Mouse (Mus musculus): ENCODE measurements around the gene Thoc5.
A peak's percentile ranks its signal among the peaks of the same experiment; 100 is the strongest.

Gene Thoc5

GRCm38 (mm10) chr11:4906231-4906630, 11.1 kb downstream of the Thoc5 start:
- no peak for DNase-seq (ENCODE audit: low spot score in 2 of 2)

- DNase-seq (ENCODE audit: low spot score in 2 of 2): peak in 1 of 2 experiments; percentile 58
Measured at GRCm38 (mm10) chr11:4916068-4916467, 20.9 kb downstream of the Thoc5 start.

GRCm38 (mm10) chr11:4921281-4921680, 26.2 kb downstream of the Thoc5 start:
- DNase-seq (ENCODE audit: low spot score in 2 of 2): no peak

GRCm38 (mm10) chr11:4921751-4922150, 26.6 kb downstream of the Thoc5 start:
- DNase-seq (ENCODE audit: low spot score in 2 of 2): no peak

- DNase-seq (ENCODE audit: low spot score in 2 of 2): no peak
Measured at GRCm38 (mm10) chr11:4927224-4927623, 32.1 kb downstream of the Thoc5 start.

GRCm38 (mm10) chr11:4931009-4931601, 36.0 kb downstream of the Thoc5 start:
- DNase-seq (ENCODE audit: low spot score in 2 of 2): no peak

- no peak for DNase-seq (ENCODE audit: low spot score in 2 of 2)
Measured at GRCm38 (mm10) chr11:4936243-4936642, 41.1 kb downstream of the Thoc5 start.

GRCm38 (mm10) chr11:4946530-4946929, 51.4 kb downstream of the Thoc5 start:
- DNase-seq (ENCODE audit: low spot score in 2 of 2): no peak

GRCm38 (mm10) chr11:4946947-4947812, 52.1 kb downstream of the Thoc5 start:
- DNase-seq (ENCODE audit: low spot score in 2 of 2): peak; percentile 79 to 84

GRCm38 (mm10) chr11:4947813-4948174, 52.7 kb downstream of the Thoc5 start, which contains the start of gene Nefh:
Nefh (minus strand) TSS chr11:4948064.
- DNase-seq (ENCODE audit: low spot score in 2 of 2): peak in 1 of 2 experiments; percentile 19

GRCm38 (mm10) chr11:4948792-4949191, 53.7 kb downstream of the Thoc5 start:
- no peak for DNase-seq (ENCODE audit: low spot score in 2 of 2)

GRCm38 (mm10) chr11:4949256-4950044, 54.3 kb downstream of the Thoc5 start:
- no peak for DNase-seq (ENCODE audit: low spot score in 2 of 2)

- no peak for DNase-seq (ENCODE audit: low spot score in 2 of 2)
Measured at GRCm38 (mm10) chr11:4953401-4953800, 58.3 kb downstream of the Thoc5 start.

- DNase-seq (ENCODE audit: low spot score in 2 of 2): no peak
Measured at GRCm38 (mm10) chr11:4953918-4954317, 58.8 kb downstream of the Thoc5 start.

- no peak for DNase-seq (ENCODE audit: low spot score in 2 of 2)
Measured at GRCm38 (mm10) chr11:4963099-4963808, 68.1 kb downstream of the Thoc5 start.

- no peak for DNase-seq (ENCODE audit: low spot score in 2 of 2)
Measured at GRCm38 (mm10) chr11:4966325-4966724, 71.2 kb downstream of the Thoc5 start.

- no peak for DNase-seq (ENCODE audit: low spot score in 2 of 2)
Measured at GRCm38 (mm10) chr11:4966888-4967287, 71.8 kb downstream of the Thoc5 start.

GRCm38 (mm10) chr11:4967549-4967948, 72.4 kb downstream of the Thoc5 start:
- DNase-seq (ENCODE audit: low spot score in 2 of 2): no peak

- no peak for DNase-seq (ENCODE audit: low spot score in 2 of 2)
Measured at GRCm38 (mm10) chr11:4968376-4968775, 73.3 kb downstream of the Thoc5 start.

- peak in 1 of 2 experiments; percentile 41 for DNase-seq (ENCODE audit: low spot score in 2 of 2)
Measured at GRCm38 (mm10) chr11:4972967-4973870, 78.1 kb downstream of the Thoc5 start.

- DNase-seq (ENCODE audit: low spot score in 2 of 2): no peak
Measured at GRCm38 (mm10) chr11:4973871-4974256, 78.7 kb downstream of the Thoc5 start.

Measured in frontal cortex, postnatal 14 days (tissue).